Mouse (Mus musculus): ENCODE results near the gene Acat3.

GRCm38 (mm10) chr17:12967173-12967572 lies 26.8 kb upstream of the Acat3 start:
- TF ChIP-seq CTCF (IDR thresholded peaks at IDR 0.05; ENCODE audit: extremely low read depth, insufficient read length, insufficient replicate concordance, low read depth, low read length) (no peak), POLR2A (IDR thresholded peaks at IDR 0.05; ENCODE audit: low read depth, low read length) (no peak)

Data from small intestine, adult 2 months (tissue).